Mouse (Mus musculus) myocyte (in vitro differentiated cells): Measurements from ENCODE around the gene Kcnt1. TPM values are rescaled to one million over a fixed set of nuclear protein-coding genes. Genes with fewer than 3 reads are reported as not detected.

ENCODE experiments used
- H3K27me3 ChIP-seq: one replicate; pipeline ENCODE4 v1.6.1; 2011; ENCODE audit not compliant: control insufficient read depth, insufficient read depth, insufficient read length
- H3K36me3 ChIP-seq: one replicate; pipeline ENCODE4 v1.6.1; 2011; ENCODE audit not compliant: control insufficient read depth, insufficient read depth
- H3K4me2 ChIP-seq: one replicate; pipeline ENCODE4 v1.6.1; 2011; ENCODE audit warnings: low read depth, control low read depth
- H3K4me3 ChIP-seq: one replicate; pipeline ENCODE4 v1.5.1; 2011; ENCODE audit warnings: mild to moderate bottlenecking, control low read depth, moderate library complexity
- H3K79me2 ChIP-seq: one replicate; pipeline ENCODE4 v1.6.1; 2011; ENCODE audit not compliant: control insufficient read depth, insufficient read depth
- H3ac ChIP-seq: one replicate; pipeline ENCODE4 v1.6.1; 2011; ENCODE audit not compliant: control insufficient read depth, insufficient read length
- CEBPB ChIP-seq: IDR thresholded peaks from 2 replicates; pipeline ENCODE4 v1.6.1; 2011; ENCODE audit warnings: mild to moderate bottlenecking, moderate library complexity; ENCODE audit not compliant: poor library complexity, insufficient read depth, severe bottlenecking
- E2F4 ChIP-seq: IDR thresholded peaks from one replicate; pipeline ENCODE4 v1.6.1; 2011; ENCODE audit warnings: mild to moderate bottlenecking, control low read depth, moderate library complexity; ENCODE audit not compliant: insufficient read depth
- MAX ChIP-seq: IDR thresholded peaks from one replicate; pipeline ENCODE4 v1.6.1; 2011; ENCODE audit warnings: low read depth, mild to moderate bottlenecking, control low read depth
- MYOD1 ChIP-seq, 3 experiments: IDR thresholded peaks; one replicate each; pipeline ENCODE4 v1.6.1; 2011; ENCODE audit warnings: control low read depth in 2 of 3, low read depth in 2 of 3, mild to moderate bottlenecking in 2 of 3, moderate library complexity in 1 of 3; ENCODE audit not compliant: insufficient read length in 2 of 3, control insufficient read depth in 1 of 3
- MYOG ChIP-seq, 3 experiments: IDR thresholded peaks; one replicate each; pipeline ENCODE4 v1.6.1; 2011; ENCODE audit warnings: control low read depth in 2 of 3, low read depth in 2 of 3, mild to moderate bottlenecking in 2 of 3; ENCODE audit not compliant: insufficient read length in 2 of 3, control insufficient read depth in 1 of 3, insufficient read depth in 1 of 3
- POLR2A ChIP-seq: IDR thresholded peaks from one replicate; pipeline ENCODE4 v1.6.1; 2011; ENCODE audit warnings: low read depth, mild to moderate bottlenecking, control low read depth, moderate library complexity; ENCODE audit not compliant: insufficient read length
- POLR2AphosphoS2 ChIP-seq: IDR thresholded peaks from one replicate; pipeline ENCODE4 v1.6.1; 2011; ENCODE audit warnings: low read depth, control low read depth; ENCODE audit not compliant: insufficient read length
- REST ChIP-seq: IDR thresholded peaks from one replicate; pipeline ENCODE4 v1.6.1; 2011; ENCODE audit warnings: mild to moderate bottlenecking, control low read depth, moderate library complexity; ENCODE audit not compliant: insufficient read depth, insufficient read length
- SRF ChIP-seq: IDR thresholded peaks from one replicate; pipeline ENCODE4 v1.6.1; 2011; ENCODE audit warnings: low read depth; ENCODE audit not compliant: control insufficient read depth, insufficient read length
- TCF12 ChIP-seq: IDR thresholded peaks from one replicate; pipeline ENCODE4 v1.6.1; 2011; ENCODE audit warnings: mild to moderate bottlenecking, control low read depth; ENCODE audit not compliant: poor library complexity, insufficient read depth, severe bottlenecking
- TCF3 ChIP-seq: IDR thresholded peaks from one replicate; pipeline ENCODE4 v1.6.1; 2011; ENCODE audit warnings: low read depth, control low read depth; ENCODE audit not compliant: insufficient read length
- USF1 ChIP-seq: IDR thresholded peaks from one replicate; pipeline ENCODE4 v1.6.1; 2011; ENCODE audit warnings: low read depth, mild to moderate bottlenecking, control low read depth, moderate library complexity
- polyA plus RNA-seq: library from polyadenylated mRNA; unstranded; fragments of >200 nt; fragmentation: generic; extraction: Trizol; gene quantifications from one replicate; pipeline ENCODE4 v1.2.1, GENCODE M21; 2012; ENCODE audit warnings: missing spikeins

Kcnt1 gene
- polyA plus RNA-seq, 1 experiment, result not detected

DNA sequence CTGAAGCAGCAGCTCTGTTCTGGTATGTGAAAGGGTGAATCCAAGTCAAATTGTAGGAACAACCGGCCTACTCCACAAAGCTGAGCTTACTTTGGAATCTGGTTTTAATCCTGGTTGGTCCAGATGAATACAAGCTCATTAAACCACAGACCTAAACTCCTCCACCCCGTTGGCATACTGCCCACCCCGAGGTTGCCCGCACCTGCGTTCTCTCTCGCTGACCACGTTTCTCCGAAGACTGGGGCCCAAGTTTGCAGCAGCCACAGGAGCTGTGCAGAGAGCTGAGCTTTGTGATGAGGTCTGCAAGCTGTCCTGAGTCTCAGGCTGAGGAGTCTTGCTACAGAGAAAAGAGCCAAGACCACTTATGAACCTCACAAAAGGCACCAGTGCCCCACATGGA, 17.0 kb upstream of the Kcnt1 start:
- TF ChIP-seq TCF12 (no peak), USF1 (no peak), TCF3 (no peak), POLR2A (no peak), E2F4 (no peak), POLR2AphosphoS2 (no peak), MYOD1 (IDR thresholded peaks at IDR 0.05; ENCODE audit: control insufficient read depth in 1 of 3, insufficient read length in 2 of 3, low read depth in 2 of 3) (no peak)
- no peak overlapping the region for H3K4me3 ChIP-seq
- no peak overlapping the region for H3K4me2 ChIP-seq
- H3K36me3 ChIP-seq, result no peaks in the 10 kb centered on the region
- no peaks in the 10 kb centered on the region for H3K79me2 ChIP-seq
- H3ac ChIP-seq, result no peak overlapping the region
- peaks cover 10% of the 10 kb centered on the region for H3K27me3 ChIP-seq

GRCm38 (mm10) chr2:25847226-25847625, 16.3 kb upstream of the Kcnt1 start, which contains the start of gene Sohlh1:
TSS of gene Sohlh1 (minus strand) at chr2:25847248.
- no peak for TF ChIP-seq SRF
- no peak for TF ChIP-seq MYOG (IDR thresholded peaks at IDR 0.05; ENCODE audit: control insufficient read depth in 1 of 3, insufficient read depth in 1 of 3, insufficient read length in 2 of 3, low read depth in 2 of 3)
- TF ChIP-seq CEBPB, result no peak
- TF ChIP-seq POLR2A, result no peak
- TF ChIP-seq REST, result no peak
- no peak within 1 kb of the TSS for H3ac ChIP-seq
- H3K4me3 ChIP-seq, result no peak within 1 kb of the TSS
- H3K36me3 ChIP-seq, result no peaks in the 10 kb centered on the region
- no peak within 1 kb of the TSS for H3K4me2 ChIP-seq
- H3K79me2 ChIP-seq, result no peaks in the 10 kb centered on the region
- peaks cover 10% of the 10 kb centered on the region for H3K27me3 ChIP-seq

- no peak overlapping the region for H3ac ChIP-seq
- no peaks in the 10 kb centered on the region for H3K27me3 ChIP-seq
- H3K36me3 ChIP-seq, result no peaks in the 10 kb centered on the region
- TF ChIP-seq MYOG (IDR thresholded peaks at IDR 0.05; ENCODE audit: control insufficient read depth in 1 of 3, insufficient read depth in 1 of 3, insufficient read length in 2 of 3, low read depth in 2 of 3) (no peak), TCF12 (no peak), USF1 (no peak), CEBPB (no peak), E2F4 (no peak), REST (no peak), POLR2AphosphoS2 (no peak), POLR2A (no peak), MYOD1 (IDR thresholded peaks at IDR 0.05; ENCODE audit: control insufficient read depth in 1 of 3, insufficient read length in 2 of 3, low read depth in 2 of 3) (no peak), TCF3 (no peak), MAX (no peak), SRF (no peak)
- no peak overlapping the region for H3K4me2 ChIP-seq
- no peaks in the 10 kb centered on the region for H3K79me2 ChIP-seq
- no peak overlapping the region for H3K4me3 ChIP-seq
Observed at GRCm38 (mm10) chr2:25850330-25850729, 13.2 kb upstream of the Kcnt1 start.

DNA sequence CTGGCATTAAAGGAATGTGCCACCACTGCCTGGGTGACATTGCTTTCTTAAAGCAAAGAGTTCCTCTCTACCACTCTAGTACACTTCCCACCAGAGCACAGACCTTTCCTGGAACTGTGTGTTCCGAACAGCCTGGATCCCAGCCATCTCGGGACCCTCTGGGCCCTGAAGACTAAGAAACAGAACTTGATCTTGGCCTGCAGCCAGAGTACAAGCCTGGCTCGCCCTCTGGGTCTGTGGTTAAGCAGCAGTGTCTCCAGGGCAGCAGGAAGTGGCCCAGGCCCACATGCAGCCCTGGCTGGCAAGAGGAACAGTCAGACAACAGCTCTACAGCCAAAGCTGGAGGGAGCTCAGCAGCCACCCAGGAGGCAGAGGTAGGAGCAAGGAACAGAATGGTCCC, 10.9 kb upstream of the Kcnt1 start:
- no peaks in the 10 kb centered on the region for H3K27me3 ChIP-seq
- no peak overlapping the region for H3K4me2 ChIP-seq
- no peak overlapping the region for H3K4me3 ChIP-seq
- no peaks in the 10 kb centered on the region for H3K36me3 ChIP-seq
- TF ChIP-seq MAX (no peak), MYOG (IDR thresholded peaks at IDR 0.05; ENCODE audit: control insufficient read depth in 1 of 3, insufficient read depth in 1 of 3, insufficient read length in 2 of 3, low read depth in 2 of 3) (no peak), TCF12 (no peak), POLR2A (no peak)
- no peak overlapping the region for H3ac ChIP-seq
- no peaks in the 10 kb centered on the region for H3K79me2 ChIP-seq

DNA sequence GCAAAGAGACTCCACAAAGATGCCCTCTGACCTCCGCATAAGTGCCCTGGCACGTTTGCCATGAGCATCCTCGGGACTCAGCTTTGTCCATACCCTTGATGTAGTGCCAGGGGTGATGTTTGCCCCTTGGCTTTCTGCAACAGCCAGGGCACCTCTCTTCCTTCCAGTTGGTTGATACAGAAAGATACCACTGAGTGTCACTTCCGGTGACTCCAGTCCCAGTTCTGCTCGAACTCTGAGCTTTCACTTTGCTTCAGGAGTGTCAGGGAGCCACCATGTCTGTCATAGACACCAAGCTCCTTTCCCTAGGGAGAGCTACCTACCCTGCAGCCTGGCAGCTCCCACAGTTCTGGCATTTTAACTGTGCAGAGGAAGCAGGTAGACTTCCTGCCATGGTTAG, 9.5 kb upstream of the Kcnt1 start:
- no peaks in the 10 kb centered on the region for H3K27me3 ChIP-seq
- H3K4me2 ChIP-seq, result no peak overlapping the region
- H3K79me2 ChIP-seq, result no peaks in the 10 kb centered on the region
- H3K4me3 ChIP-seq, result no peak overlapping the region
- no peaks in the 10 kb centered on the region for H3K36me3 ChIP-seq
- no peak overlapping the region for H3ac ChIP-seq
- TF ChIP-seq CEBPB (no peak), TCF12 (no peak), MAX (no peak), TCF3 (no peak), POLR2AphosphoS2 (no peak), USF1 (no peak)
